Mouse (Mus musculus): Measurements from ENCODE around the gene Nek8. TPM values are rescaled to one million over a fixed set of nuclear protein-coding genes. Genes with fewer than 3 reads are reported as not detected.

The Nek8 gene
- total and polyA plus RNA-seq, 3 experiments: 7.1 to 8.3 (median 7.4) TPM

DNA sequence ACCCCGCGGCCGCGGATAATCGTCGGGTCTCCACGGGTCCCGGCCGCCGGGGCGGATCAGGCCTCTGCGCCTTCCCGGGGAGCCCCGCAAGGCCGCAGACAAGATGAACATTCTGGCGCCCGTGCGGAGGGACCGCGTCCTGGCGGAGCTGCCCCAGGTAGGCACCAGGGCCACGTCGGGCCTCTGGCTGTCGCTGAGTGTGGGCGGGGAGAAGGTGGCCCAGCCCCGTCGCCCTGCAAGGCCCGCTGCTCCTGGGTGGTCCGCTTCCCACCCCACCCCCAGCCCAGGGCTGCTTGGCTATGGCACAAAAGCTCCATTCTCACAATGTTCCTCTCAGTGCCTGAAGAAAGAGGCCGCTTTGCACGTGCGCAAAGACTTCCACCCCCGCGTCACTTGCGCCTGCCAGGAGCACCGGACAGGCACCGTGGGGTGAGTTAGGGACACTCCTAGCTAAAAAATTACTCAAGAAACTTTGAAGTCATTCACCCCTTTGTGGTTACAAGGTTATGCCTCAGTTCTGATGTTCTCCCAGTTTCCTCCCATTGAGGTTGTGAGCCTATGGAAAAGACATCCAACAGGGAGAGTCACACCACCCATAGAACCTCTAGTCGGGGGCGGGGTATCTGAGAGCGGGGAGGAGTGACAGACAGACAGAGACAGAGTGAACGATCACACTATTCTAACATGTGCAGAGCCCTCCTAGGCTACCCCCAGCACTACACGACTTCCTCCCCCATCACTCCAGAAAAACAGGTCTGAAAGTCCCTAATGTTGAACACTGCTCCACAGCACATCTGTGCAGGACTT is 13.0 kb upstream of the Nek8 start:
- dilution Hi-C loops (cut with MboI; ENCODE audit: extremely low pct_ligation_motif_present, extremely low pct_unique_long_range_greater_than_20kb, low sequenced_read_pairs): no loop called here
- peaks cover 12% of the 10 kb centered on the region for H3K9me3 ChIP-seq (replicated peaks; ENCODE audit: low read length)
- no peak overlapping the region for H3K4me3 ChIP-seq (replicated peaks in 1 of 3; ENCODE audit: low read depth in 2 of 3, low read length in 2 of 3, poor library complexity in 1 of 3)
- H3K36me3 ChIP-seq (replicated peaks in 1 of 2; ENCODE audit: control insufficient read depth in 1 of 2, insufficient read depth in 1 of 2, low read length in 1 of 2): no peaks in the 10 kb centered on the region
- no peak for TF ChIP-seq USF2 (conservative IDR thresholded peaks at IDR 0.05; ENCODE audit: low read depth, low read length)
- TF ChIP-seq TCF12 (IDR thresholded peaks at IDR 0.05; ENCODE audit: low read depth, low read length): no peak
- no peak for TF ChIP-seq PAX5 (IDR thresholded peaks at IDR 0.05; ENCODE audit: low read length)
- no peak for TF ChIP-seq NRF1 (IDR thresholded peaks at IDR 0.05; ENCODE audit: low read depth, low read length)
- no peak for TF ChIP-seq CTCF (conservative IDR thresholded peaks at IDR 0.05 in 1 of 2, IDR thresholded peaks at IDR 0.05 in 1 of 2; ENCODE audit: low read depth in 2 of 2, low read length in 2 of 2)
- TF ChIP-seq RCOR1 (conservative IDR thresholded peaks at IDR 0.05; ENCODE audit: low read depth, low read length): no peak
- no peak for TF ChIP-seq ZC3H11A (IDR thresholded peaks at IDR 0.05; ENCODE audit: low read depth, low read length)
- TF ChIP-seq MAZ (IDR thresholded peaks at IDR 0.05; ENCODE audit: low read depth, low read length): no peak
- no peak for TF ChIP-seq IRF4 (IDR thresholded peaks at IDR 0.05; ENCODE audit: low read depth, low read length)
- no peak for TF ChIP-seq ETS1 (conservative IDR thresholded peaks at IDR 0.05; ENCODE audit: low read depth, low read length)
- TF ChIP-seq NELFE (IDR thresholded peaks at IDR 0.05; ENCODE audit: low read depth, low read length): no peak
- no peak for TF ChIP-seq MAFK (IDR thresholded peaks at IDR 0.05; ENCODE audit: insufficient replicate concordance, low read length)
- TF ChIP-seq TBP (conservative IDR thresholded peaks at IDR 0.05; ENCODE audit: low read depth, low read length): no peak
- TF ChIP-seq CHD2 (IDR thresholded peaks at IDR 0.05; ENCODE audit: low read length): no peak
- TF ChIP-seq KAT2A (IDR thresholded peaks at IDR 0.05; ENCODE audit: insufficient replicate concordance, low read length): no peak
- no peak for TF ChIP-seq ZNF384 (IDR thresholded peaks at IDR 0.05; ENCODE audit: low read depth, low read length)
- TF ChIP-seq E2F4 (IDR thresholded peaks at IDR 0.05; ENCODE audit: insufficient replicate concordance, low read depth, low read length): no peak
- no peak for TF ChIP-seq MAX (IDR thresholded peaks at IDR 0.05; ENCODE audit: low read length)
- no peak overlapping the region for H3K9ac ChIP-seq (ENCODE audit: insufficient read depth, low read depth)
- in situ Hi-C loops (cut with MboI; ENCODE audit: low pct_ligation_motif_present, low pct_unique_long_range_greater_than_20kb, low sequenced_read_pairs): loop anchor here (5.0 kb wide), 1 partner anchor 43 kb away; no protein-coding TSS in a partner anchor
- no peak overlapping the region for H3K27ac ChIP-seq (ENCODE audit: insufficient read depth, low read depth)
- no peak overlapping the region for H3K4me2 ChIP-seq (ENCODE audit: insufficient read depth, low read depth, poor library complexity, severe bottlenecking)
- H3K4me1 ChIP-seq (ENCODE audit: control insufficient read depth in 1 of 2, insufficient read depth in 2 of 2): peaks cover 0 to 3% of the 10 kb centered on the region in 2 experiments; a peak in 1 of 4 replicates
- no peak for DNase-seq (ENCODE audit: extremely low read depth)
- no peaks in the 10 kb centered on the region for H3K79me2 ChIP-seq (replicated peaks; ENCODE audit: control insufficient read depth, extremely low read depth, insufficient read depth, poor library complexity, severe bottlenecking)
- peaks cover 19% of the 10 kb centered on the region for H3K27me3 ChIP-seq (replicated peaks)

All from CH12.LX (cell line).